Mouse (Mus musculus) lung, adult 2 months (tissue): ENCODE measurements around the gene Pipox.

Source experiments
- CTCF ChIP-seq: fragments of 200-500 bp; IDR thresholded peaks from 2 replicates; pipeline ENCODE4 v1.5.1; 2011; ENCODE audit warnings: mild to moderate bottlenecking, low read length, control low read depth; ENCODE audit not compliant: insufficient read depth
- POLR2A ChIP-seq: fragments of 200-500 bp; IDR thresholded peaks from 2 replicates; pipeline ENCODE4 v1.6.1; 2011; ENCODE audit warnings: low read depth, mild to moderate bottlenecking, control low read depth, low read length, borderline replicate concordance; ENCODE audit errors: extremely low read depth

GRCm38 (mm10) chr11:77892883-77893282 lies 1.0 kb downstream of the Pipox start:
- TF ChIP-seq CTCF (no peak), POLR2A (no peak)
